Mouse (Mus musculus) embryo, embryonic 11.5 days (tissue): ENCODE data around the gene Kcnh6.
"Not testable (repeated sequence)": the region's sequence is repeated elsewhere in the genome, so short reads cannot be mapped to it uniquely, and the experiment has no call there.

Experiments
- DNase-seq: peaks from one replicate; pipeline ENCODE4 v3.0.0-alpha.2; 2012; ENCODE audit warnings: low read depth, low spot score

Gene Kcnh6

DNA sequence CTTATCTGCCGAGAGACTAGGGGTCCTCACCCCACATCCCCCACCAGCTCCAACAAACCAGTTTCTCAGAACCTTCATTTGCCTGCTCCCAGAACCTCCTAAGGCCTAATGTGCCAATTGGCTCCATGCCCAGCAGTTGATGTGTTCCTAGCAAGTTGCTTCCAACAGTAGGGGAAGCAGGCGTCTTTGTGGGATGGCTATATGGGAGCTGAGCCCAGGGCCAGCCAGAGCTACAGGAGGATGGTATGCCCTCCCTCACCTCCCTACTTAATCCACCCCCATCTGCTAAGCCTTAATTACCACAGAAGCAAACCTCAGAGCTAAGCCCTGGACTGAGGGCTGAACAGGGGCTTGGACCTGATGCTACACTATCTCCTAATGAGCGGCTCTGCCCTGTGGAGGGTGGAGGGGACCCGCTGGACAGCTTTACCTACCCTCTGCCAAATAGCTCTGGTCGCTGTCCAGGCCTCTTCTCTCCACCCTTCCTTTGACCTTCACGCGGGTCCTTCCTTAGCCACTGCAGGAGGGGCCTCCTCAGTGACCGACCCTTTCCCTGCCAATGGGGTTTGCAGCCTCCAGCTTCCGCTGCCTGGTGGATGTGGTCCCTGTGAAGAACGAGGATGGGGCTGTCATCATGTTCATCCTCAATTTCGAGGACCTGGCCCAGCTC, 5.8 kb downstream of the Kcnh6 start:
- no peak for DNase-seq

DNA sequence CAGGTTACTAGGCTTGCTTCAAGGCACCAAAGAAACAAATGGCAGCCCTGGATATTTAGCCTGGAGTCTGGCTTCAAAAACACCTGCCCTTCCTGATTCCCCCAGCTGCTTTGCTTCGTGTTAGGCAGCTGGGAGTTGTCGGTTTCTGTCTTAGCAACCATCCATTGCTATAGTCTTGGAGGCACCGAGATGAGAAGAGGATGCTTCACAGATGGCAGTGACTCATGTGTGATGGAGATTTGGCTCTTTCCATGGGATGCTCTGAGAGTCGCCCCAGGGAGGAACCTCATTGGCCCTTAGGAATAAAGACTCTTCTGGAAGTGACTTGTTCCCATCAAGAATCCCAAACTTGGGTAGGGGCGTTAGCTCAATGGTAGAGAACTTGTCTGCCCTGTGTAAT, 8.5 kb downstream of the Kcnh6 start:
- no peak for DNase-seq

DNA sequence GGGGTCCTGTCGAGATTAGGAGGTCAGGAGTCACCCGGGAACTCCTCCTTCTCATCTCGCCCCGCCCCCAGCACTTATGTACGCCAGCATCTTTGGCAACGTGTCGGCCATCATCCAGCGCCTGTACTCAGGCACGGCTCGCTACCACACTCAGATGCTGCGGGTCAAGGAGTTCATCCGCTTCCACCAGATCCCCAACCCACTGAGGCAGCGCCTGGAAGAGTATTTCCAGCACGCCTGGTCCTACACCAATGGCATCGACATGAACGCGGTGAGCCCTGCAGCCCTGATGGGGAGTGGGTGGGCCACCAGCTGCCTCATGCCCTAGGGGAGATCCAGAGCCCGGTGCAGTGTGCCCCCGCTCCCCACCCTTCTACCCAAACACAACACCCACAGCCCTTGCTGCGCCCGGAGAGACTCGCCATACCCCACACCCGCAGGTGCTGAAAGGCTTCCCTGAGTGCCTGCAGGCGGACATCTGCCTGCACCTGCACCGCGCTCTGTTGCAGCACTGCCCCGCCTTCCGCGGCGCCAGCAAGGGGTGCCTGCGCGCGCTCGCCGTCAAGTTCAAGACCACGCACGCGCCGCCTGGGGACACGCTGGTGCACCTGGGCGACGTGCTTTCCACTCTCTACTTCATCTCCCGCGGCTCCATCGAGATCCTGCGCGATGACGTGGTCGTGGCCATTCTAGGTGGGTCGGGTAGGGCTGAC, 12.3 kb downstream of the Kcnh6 start:
- DNase-seq = no peak

DNA sequence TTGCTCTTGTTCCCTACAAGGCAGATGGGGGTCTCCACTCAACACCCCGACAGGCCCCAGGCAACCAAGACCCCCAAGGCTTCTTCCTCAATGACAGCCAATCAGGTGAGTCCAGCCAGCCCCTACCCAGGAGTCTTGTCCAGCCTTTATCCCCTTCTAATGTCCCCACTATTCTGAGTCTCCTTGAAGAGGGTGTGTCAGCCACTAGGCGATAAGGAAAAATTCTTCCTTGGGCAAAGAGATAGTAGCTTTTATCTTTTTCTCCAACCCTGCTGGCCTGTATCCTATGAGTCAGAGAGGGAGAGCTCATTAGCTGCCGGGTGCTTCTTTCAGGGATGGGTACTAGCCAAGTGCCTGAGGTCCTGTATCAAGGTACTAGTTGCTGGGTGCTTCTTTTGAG, 17.9 kb downstream of the Kcnh6 start:
- DNase-seq = no peak

DNA sequence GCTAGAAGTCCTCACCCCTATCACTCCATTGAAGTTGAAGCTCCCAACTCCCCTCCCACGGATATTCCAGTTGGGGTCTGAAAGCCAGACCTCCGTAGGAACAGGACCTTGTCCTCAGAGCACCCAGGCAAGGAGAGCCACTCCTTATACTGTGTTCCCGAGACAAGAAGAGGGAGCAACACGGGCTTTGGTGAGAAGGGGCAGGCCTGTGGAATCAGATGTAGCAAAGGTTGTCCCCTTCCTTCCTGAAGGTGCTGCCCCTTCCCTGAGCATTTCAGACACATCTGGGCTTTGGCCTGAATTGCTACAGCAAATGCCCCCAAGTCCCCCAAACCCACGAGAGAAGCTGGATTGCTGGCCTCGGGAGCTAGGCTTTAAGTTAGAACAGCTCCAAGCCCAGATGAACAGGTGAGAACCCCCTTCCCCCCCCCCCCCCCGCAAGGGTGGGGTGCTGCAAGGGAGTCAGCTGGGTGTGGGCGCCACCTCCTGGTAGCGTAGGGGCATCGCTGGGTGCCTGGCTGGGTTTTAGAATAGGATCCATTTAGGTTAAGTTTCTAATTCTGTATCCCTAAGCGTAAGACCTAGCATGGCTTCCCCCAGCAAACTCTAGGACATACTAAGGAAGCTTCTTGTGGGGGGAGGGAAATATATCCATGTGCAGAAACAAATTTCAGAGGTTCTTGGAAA, 18.7 kb downstream of the Kcnh6 start:
- DNase-seq = no peak

DNA sequence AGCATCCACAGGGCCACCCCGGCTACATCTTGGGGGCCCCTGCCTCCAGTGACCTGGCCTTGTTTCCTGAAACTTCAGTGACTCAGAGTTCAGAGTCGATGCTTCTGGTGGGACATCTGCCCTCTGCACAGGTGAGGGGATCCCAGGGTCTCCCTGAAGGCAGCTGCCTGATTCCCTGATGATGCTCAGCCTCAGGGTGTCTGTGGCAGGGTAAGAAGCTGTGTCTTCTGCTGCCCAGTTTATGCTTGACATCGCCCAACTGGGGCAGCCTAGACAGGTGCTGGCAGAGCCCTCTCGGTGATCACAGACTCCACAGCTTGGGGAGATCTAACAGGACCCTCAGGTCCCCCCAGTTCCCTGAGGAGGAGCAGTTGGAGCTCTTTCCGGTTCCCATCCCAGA, 19.7 kb downstream of the Kcnh6 start:
- DNase-seq = no peak

DNA sequence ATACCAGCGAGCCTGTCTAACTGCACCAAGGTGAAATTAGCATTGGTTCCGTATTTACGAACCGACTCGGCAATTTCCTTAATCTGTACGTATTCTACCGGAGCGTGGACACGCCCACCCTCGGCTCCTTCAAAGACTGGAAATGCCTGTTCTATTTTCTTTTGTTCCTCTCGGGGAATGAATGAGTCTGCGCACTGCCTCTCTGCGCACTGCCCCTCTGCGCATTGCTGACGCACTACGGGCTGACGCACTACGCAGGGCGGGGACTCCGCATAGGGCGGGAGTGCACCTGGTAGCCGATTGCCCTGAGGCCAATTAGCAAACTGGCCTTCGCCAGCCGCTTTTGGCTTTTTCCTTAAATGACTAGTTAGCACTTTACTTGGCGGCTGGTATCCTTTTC, 24.1 kb downstream of the Kcnh6 start:
- DNase-seq = not testable (repeated sequence)

DNA sequence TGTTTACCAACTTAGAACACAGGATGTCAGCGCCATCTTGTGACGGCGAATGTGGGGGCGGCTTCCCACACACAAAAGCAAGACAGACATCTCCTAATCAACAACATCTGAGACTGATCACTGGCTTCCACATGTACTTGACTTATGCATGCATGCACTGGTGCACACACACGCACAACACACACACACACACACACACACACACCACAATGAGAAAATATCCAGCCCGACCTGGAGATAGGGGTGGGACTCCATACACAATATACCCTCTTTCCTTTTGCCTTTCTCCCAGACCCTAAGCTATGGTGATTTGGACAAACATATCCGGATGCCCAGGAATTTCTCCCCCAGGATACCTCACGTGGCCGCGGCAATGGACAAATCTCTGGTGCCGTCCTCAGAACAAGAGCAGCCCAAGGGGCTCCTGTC, 25.6 kb downstream of the Kcnh6 start:
- no peak for DNase-seq

DNA sequence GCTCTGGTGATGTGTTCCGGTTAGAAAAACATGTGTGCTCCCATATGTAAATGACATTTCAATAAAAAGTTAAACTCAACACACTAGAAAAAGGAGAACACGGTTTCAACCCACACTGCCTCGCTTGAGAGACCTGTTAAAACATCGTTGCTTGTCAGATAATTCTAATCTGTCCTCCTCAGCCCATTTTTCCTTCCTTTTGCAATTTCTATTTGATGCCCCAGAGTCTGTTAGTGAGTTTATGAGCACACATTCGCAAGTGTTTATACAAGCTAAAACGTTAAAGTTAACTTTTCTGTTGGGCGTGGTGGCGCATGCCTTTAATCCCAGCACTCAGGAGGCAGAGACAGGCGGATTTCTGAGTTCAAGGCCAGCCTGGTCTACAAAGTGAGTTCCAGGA, 27.1 kb downstream of the Kcnh6 start:
- DNase-seq = no peak

DNA sequence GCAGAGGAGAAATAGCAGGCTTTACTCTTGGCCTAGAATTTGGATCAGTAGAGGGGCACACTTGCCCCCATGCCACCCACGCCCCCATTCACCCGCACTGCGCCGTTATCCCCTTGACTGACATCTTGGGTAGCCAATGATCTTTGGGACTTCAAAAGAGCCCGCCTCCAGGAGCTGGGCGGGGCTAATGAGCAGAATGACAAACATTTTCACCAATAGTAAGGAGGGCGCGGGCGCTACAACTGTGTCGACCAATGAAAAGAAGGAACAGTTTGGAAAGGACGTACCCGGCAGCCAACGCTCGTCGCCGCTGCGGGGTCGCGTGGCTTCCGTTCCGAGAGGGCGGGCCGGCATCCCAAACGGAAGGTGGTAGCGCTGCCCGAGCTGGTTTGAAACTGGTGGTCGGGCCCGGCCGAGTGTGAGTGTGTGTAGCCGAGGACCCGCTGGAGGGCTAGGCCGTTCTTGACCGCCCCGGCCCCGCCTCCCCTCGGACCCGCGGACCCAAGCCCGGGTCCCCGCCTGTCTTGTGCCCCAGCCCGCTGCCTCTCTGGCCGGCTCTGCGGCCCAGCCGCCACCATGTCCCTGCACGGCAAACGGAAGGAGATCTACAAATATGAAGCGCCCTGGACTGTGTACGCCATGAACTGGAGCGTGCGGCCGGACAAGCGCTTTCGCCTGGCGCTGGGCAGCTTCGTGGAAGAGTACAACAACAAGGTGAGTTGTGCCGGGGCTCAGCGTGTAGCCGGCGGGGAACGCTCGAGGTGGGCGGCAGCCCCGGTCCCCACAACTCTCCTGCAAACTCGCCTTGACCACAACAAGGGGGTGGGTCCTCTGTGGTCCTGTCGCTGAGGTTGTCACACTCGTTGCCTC, 28.9 kb downstream of the Kcnh6 start, which contains the start of gene Dcaf7:
TSS of gene Dcaf7 (plus strand) at position 325 of the 870 bp plus-strand sequence.
- peak; percentile 96 for DNase-seq

DNA sequence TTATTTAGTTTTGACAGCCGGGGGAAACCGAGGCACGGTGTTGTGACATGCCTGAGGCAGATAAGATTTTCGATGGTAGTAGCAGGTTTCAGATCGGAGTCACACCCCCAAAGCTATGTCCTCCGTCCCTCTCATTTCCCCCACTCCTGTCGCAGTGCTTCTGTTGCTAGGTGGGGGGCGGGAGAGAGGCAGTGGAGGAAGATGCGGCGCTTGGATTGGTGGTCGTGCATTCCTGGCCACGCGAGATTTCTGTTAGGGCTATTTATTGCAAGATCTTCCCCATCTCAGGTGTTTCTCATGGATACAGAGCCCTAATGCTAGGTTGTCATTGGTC, 29.5 kb downstream of the Kcnh6 start:
- no peak for DNase-seq

DNA sequence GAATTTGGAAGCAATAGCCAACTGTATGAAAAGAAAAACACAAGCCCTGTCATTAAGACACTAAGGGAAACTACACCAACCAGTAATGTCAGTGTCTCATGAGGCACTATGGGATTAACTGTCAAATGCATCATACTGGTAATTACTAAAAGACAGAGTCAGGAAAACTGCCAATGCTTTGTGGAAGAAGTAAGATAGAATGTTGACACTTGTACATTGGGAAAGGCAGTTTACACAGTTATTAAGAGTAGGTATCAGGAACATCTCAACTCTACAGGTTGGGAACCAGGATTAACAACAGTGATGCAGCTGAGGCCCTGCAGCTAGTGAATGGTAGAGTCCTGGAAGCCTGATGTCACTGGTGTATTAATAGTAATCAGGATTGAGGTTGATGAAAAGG, 36.4 kb downstream of the Kcnh6 start:
- no peak for DNase-seq

DNA sequence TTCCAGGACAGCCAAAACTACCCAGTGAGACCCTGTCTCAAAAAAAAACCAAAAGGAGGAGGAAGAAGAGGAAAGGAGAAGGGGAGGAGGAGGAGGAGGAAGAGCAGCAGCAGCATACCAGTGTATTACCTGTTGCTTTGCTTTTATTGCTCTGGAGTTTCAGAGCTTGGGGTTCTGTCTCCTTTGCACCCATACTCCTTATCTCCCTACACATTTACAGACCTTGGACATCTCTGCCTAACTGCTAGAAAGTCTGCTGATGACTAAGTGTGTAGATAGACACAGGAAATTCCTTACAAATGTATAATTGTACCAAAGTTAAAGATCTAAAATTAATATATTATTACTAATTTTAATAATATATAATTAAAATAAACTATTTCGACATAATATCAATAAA, 37.3 kb downstream of the Kcnh6 start:
- DNase-seq = no peak

DNA sequence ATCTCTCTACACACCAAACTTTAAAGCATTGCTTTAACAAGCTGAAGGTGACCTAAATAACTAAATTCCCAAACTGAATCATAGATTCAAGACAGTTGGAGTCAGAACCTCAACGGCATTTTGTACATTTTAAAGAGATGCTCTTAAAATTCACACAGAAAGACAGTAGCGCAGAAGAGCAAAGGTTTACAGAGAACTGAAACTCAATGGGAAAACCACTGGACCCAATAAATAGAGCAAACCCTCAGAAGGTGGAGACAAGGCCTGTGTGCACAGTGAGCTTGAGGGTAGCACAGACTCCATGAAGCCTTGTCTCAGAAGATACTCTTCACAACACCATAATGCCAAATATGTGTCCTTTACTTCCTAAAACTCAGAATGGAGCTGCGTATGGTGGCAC, 37.9 kb downstream of the Kcnh6 start:
- DNase-seq = no peak

DNA sequence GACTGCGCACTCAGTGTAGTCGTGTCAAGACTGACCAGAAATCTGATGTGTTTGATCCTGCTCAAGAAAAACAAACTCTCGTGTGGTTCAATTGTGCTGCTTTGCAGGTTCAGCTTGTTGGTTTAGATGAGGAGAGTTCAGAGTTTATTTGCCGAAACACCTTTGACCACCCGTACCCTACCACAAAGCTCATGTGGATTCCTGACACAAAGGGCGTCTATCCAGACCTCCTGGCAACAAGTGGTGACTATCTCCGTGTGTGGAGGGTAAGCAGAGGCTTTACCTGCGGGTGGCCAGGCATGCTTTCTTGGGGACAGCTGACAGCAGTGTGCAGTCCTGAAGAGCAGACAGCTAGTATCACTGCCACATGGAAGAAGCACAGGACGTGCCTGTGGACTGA, 38.7 kb downstream of the Kcnh6 start:
- DNase-seq = no peak

DNA sequence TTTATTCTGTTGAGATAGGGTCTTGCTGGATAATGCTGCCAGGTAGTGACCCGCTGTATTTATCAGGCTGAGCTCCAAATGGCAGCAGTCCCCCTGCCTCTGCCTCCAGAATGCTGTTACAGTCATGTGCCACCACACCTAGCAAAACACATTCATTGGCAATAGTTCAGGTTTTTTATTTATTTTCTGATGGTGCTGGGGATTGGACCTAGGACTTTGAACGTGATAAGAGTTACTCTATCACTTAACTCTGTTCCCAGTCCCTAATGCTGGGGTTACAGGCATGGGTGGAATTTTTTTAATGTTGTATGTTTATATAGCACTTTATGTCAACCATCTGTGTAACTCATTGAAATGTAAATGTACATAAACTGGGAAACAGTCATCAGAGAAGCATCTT, 46.0 kb downstream of the Kcnh6 start:
- DNase-seq = no peak

DNA sequence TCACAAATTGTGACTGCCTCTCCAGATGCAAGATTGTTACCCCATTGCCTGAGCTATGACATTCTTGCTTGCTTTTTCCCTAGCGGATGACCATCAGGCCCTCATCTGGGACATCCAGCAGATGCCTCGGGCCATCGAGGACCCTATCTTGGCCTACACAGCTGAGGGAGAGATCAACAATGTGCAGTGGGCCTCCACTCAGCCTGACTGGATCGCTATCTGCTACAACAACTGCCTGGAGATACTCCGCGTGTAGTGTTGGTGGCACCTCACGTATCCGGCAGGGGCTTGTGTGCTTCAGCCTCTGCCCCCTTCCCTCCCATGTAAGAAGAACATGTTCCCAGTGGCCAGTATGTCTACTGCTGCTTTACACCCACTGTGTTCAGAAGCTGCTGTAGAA, 46.7 kb downstream of the Kcnh6 start:
- no peak for DNase-seq

DNA sequence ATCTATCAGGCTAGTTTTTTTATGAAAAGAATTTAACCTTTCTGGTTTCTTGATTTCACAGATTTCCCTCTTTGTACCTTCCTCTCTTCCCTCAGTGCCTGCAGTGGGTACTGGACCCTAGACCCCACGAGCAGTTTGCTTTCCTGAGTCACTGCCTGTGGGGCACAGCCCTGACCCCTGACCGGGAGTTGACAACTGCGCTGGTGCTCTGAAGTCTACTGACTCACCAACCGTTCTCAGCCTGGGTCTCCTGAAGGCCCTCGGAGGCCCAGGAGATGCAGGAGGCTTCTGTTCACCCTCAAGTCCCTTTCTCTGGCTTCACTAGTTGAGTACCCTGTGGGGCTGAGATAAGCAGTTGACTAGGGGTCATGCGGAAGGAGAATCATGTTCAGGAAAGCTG, 47.4 kb downstream of the Kcnh6 start:
- no peak for DNase-seq

DNA sequence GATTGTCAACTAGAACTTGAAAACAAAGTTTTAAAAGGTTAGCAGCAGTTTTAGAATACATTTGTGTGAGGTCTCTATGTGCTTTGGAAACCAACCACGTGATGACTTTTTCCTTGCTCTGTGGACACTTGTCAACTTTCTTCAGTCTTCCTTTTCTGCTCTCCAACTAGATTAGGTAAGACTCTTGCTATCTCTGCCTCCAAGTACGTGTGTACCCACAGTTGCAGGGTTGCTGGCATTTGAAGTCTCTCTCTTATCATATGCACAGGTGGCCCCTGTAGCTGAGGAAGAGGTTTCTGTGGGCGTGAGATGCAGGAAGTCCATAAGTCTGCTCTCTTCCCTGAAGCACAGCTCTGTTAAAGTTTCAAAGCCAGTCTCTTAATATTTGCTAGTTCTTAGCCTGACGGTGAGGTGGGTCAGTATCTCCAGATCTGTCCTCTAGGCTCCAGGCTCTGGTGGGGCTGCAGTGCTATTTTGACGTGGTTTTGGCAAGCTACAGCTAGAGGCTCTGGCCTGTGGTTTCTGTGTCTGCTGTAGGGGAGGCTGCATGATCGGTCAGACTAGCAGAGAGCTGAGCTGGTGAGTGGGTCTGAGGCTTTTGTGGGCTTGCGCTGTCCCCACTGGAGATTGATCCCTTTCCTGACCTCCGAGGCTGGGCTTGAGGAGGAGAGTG, 49.0 kb downstream of the Kcnh6 start:
- DNase-seq = no peak

DNA sequence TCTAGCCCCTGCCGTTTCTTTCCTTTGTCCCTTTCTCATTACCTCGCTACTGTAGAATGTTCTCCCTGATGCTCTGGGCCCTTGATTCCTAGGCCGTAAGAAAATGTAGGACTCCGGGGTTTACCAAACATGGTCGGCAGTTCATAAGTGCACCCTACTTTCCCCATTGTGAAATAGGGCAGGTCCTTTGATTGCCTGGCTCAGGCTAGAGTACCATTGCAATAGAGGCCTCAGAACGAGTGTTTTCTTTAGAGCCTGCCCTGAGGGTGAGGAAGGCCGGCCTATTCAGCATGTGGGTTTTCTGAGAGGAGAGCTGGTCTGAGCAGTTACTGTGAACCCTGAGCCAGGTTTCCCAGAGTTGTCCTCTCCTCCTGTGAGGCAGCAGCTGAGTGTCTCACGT, 50.1 kb downstream of the Kcnh6 start:
- no peak for DNase-seq

DNA sequence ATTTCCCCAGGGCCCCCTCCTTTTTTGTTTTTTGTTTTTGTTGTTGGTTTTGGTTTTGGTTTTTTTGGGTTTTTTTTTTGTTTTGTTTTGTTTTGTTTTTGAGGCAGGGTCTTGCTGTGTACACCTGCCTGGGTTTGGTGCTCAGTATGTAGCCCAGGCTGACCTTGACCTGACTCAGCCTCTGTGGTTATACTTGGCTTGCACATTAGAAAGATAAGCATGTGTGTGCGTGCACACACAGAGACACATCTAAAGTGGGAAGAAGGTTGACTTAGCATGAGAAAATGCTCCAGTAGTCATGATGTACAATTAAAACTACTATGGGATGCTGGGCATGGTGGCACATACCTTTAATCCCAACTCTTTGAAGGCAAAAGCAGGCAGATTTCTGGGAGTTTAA, 52.6 kb downstream of the Kcnh6 start:
- no peak for DNase-seq

DNA sequence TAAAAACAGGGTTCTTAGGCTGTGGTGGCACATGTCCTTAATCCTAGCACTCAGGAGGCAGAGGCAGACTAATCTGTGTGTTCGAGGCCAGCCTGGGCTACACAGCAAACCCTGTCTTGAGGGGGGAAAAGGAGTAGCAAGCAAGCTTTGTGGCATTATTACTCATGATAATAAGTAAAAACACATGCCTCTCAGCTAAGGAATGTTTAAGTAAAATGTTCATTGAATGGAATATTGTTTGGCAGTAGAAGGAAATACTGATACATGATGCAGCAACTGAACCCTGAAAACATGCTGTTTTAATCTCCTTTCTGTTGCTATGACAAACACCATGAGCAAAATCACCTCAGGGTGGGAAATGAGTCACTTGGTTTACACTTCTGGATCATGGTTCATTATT, 53.4 kb downstream of the Kcnh6 start:
- DNase-seq = no peak
